Mouse (Mus musculus) heart, adult 11 months (tissue): Measurements from ENCODE around the gene D230025D16Rik.

Experiments used
- DNase-seq: peaks from one replicate; pipeline ENCODE4 v3.0.0; 2022

Gene D230025D16Rik

GRCm38 (mm10) chr8:105294776-105295175 is 69.8 kb downstream of the D230025D16Rik start:
- no peak for DNase-seq

- peak; percentile 94 for DNase-seq
Measured at GRCm38 (mm10) chr8:105295256-105295655, 70.3 kb downstream of the D230025D16Rik start.

GRCm38 (mm10) chr8:105295895-105296573 is 71.1 kb downstream of the D230025D16Rik start, which contains the start of gene Exoc3l:
TSS of gene Exoc3l (minus strand) at chr8:105296101.
- peak; percentile 95 for DNase-seq

- peak; percentile 99 for DNase-seq
Measured at GRCm38 (mm10) chr8:105297511-105298192, 72.7 kb downstream of the D230025D16Rik start, which contains the start of gene E2f4. TSS of gene E2f4 (plus strand) at chr8:105297663.

- DNase-seq, result peak; percentile 92
Measured at GRCm38 (mm10) chr8:105298351-105299252, 73.7 kb downstream of the D230025D16Rik start.

- peak; percentile 92 for DNase-seq
Measured at GRCm38 (mm10) chr8:105299962-105300361, 75.0 kb downstream of the D230025D16Rik start.
